Mouse (Mus musculus) thymus, adult 2 months (tissue): ENCODE data around the gene Dhcr24.

Experiments used
- CTCF ChIP-seq: fragments of 200-500 bp; IDR thresholded peaks from 2 replicates; pipeline ENCODE4 v1.5.1; 2012; ENCODE audit warnings: mild to moderate bottlenecking, control low read depth, low read length, moderate library complexity, borderline replicate concordance; ENCODE audit not compliant: control insufficient read depth, poor library complexity, insufficient read depth; ENCODE audit errors: extremely low read depth
- POLR2A ChIP-seq: fragments of 200-500 bp; IDR thresholded peaks from 2 replicates; pipeline ENCODE4 v1.6.1; 2012; ENCODE audit warnings: mild to moderate bottlenecking, low read length, control low read depth, moderate library complexity; ENCODE audit not compliant: control insufficient read depth, poor library complexity, insufficient read depth; ENCODE audit errors: extremely low read depth

DNA sequence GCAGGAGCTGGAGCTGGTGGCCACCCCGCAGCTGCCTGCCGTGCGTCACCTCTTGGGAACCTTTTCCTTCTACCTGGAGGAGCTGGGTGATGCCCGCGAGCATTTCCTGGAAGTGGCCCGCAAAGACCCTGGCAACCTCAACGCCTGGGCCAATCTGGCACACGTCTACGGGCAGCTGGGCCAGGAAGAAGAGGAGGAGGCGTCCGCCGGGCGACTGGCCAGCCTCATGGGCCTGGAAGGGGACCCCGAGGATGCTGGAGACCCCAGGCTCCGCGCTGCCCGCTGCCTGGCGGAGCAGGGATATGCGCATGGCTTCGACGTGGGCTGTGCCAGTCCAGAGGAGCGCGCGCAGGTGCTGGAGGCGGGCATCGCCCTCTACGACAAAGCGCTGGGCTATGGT is 61.9 kb downstream of the Dhcr24 start:
- no peak for TF ChIP-seq POLR2A
- TF ChIP-seq CTCF = no peak
